Mouse (Mus musculus) heart, embryonic 16.5 days (tissue): Measurements from ENCODE around the gene Ppp1r12a. TPM values are rescaled to one million over a fixed set of nuclear protein-coding genes. Genes with fewer than 3 reads are reported as not detected.
A peak's percentile ranks its signal among the peaks of the same experiment; 100 is the strongest.

ENCODE experiments used
- ATAC-seq: fragments of 200-750 bp; cut with Nextera tagmentation; replicated peaks from 2 replicates; pipeline ENCODE4 v1.8.0; 2017; ENCODE audit warnings: moderate number of reproducible peaks; ENCODE audit not compliant: insufficient read depth, low FRiP score; ENCODE audit errors: extremely low read depth
- H3K27ac ChIP-seq: fragments of 300-500 bp; sonication (generic); 2 replicates; pipeline ENCODE4 v1.5.1; 2014; ENCODE audit warnings: mild to moderate bottlenecking, low read length, control low read depth, moderate library complexity
- H3K27me3 ChIP-seq: fragments of 300-500 bp; sonication (generic); 2 replicates; pipeline ENCODE4 v1.6.1; 2014; ENCODE audit warnings: low read length, mixed read lengths; ENCODE audit not compliant: control insufficient read depth, insufficient read depth
- H3K36me3 ChIP-seq: fragments of 300-500 bp; sonication (generic); 2 replicates; pipeline ENCODE4 v1.6.1; 2014; ENCODE audit not compliant: control insufficient read depth, insufficient read depth
- H3K4me1 ChIP-seq: fragments of 300-500 bp; sonication (generic); 2 replicates; pipeline ENCODE4 v1.6.1; 2014; ENCODE audit warnings: low read length, mixed read lengths; ENCODE audit not compliant: control insufficient read depth, insufficient read depth
- H3K4me2 ChIP-seq: fragments of 300-500 bp; sonication (generic); 2 replicates; pipeline ENCODE4 v1.6.1; 2014; ENCODE audit warnings: low read depth, mild to moderate bottlenecking, control low read depth, low read length
- H3K4me3 ChIP-seq: fragments of 300-500 bp; sonication (generic); 2 replicates; pipeline ENCODE4 v1.5.1; 2014; ENCODE audit warnings: mild to moderate bottlenecking, control low read depth, low read length
- H3K9ac ChIP-seq: fragments of 300-500 bp; sonication (generic); 2 replicates; pipeline ENCODE4 v1.6.1; 2014; ENCODE audit warnings: low read length, control low read depth
- H3K9me3 ChIP-seq: fragments of 300-500 bp; sonication (generic); replicated peaks from 2 replicates; pipeline ENCODE4 v1.6.1; 2016; ENCODE audit warnings: low read length; ENCODE audit not compliant: control insufficient read depth
- WGBS: fragments of 180-500 bp; shearing (Covaris S2); extraction: QIAGEN DNeasy Blood & Tissue Kit; methylation state at CpG from one replicate; pipeline ENCODE4 v1.1.7; 2014; 5-methylcytosine and 5-hydroxymethylcytosine counted together
- polyA plus RNA-seq: library from polyadenylated mRNA; unstranded; fragments of >200 nt; fragmentation: Nextera tagmentation; extraction: Ambion mirVana; gene quantifications from 2 replicates; pipeline ENCODE4 v1.2.1, GENCODE M21; 2015

The Ppp1r12a gene
- polyA plus RNA-seq, 1 experiment from 2014 or later, result 95.4 TPM

- no peaks in the 10 kb centered on the region for H3K9me3 ChIP-seq
- H3K27me3 ChIP-seq, result no peaks in the 10 kb centered on the region
- H3K27ac ChIP-seq, result no peak overlapping the region
- H3K9ac ChIP-seq, result no peak overlapping the region
- no peak overlapping the region for H3K4me3 ChIP-seq
- H3K4me2 ChIP-seq, result no peak overlapping the region
- no peaks in the 10 kb centered on the region for H3K36me3 ChIP-seq
- H3K4me1 ChIP-seq, result no peaks in the 10 kb centered on the region
- 85% methylated on average over 7 of the region's 7 CpGs for WGBS
- no peak for ATAC-seq
These were observed 134.5 kb downstream of the Ppp1r12a start for GRCm38 (mm10) chr10:108296446-108296845.

DNA sequence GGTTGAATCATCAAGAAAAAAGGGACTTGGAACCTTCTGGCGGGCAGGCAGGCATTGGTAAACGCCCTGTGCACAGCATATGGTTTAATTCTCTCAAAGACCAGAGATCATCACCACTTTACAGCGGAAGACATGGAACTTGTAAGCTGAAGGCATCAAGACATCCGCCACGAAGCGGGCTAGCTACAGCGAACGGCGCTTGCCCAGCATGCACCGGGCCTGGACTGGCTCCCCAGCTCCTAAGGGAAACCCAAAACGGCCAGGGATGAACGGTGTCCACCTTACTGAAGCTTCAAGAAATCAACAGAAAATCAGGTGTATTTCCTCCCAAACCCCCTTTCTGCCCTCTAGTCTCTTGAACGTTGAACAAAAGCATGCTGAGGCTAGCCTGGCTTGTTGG is 136.3 kb downstream of the Ppp1r12a start:
- Histone ChIP-seq H3K4me1 (no peaks in the 10 kb centered on the region), H3K9ac (no peak overlapping the region), H3K4me2 (no peak overlapping the region), H3K9me3 (no peaks in the 10 kb centered on the region), H3K27me3 (no peaks in the 10 kb centered on the region), H3K4me3 (no peak overlapping the region), H3K36me3 (no peaks in the 10 kb centered on the region), H3K27ac (no peak overlapping the region)
- no peak for ATAC-seq
- WGBS, result 93% methylated on average over 13 of the region's 13 CpGs

DNA sequence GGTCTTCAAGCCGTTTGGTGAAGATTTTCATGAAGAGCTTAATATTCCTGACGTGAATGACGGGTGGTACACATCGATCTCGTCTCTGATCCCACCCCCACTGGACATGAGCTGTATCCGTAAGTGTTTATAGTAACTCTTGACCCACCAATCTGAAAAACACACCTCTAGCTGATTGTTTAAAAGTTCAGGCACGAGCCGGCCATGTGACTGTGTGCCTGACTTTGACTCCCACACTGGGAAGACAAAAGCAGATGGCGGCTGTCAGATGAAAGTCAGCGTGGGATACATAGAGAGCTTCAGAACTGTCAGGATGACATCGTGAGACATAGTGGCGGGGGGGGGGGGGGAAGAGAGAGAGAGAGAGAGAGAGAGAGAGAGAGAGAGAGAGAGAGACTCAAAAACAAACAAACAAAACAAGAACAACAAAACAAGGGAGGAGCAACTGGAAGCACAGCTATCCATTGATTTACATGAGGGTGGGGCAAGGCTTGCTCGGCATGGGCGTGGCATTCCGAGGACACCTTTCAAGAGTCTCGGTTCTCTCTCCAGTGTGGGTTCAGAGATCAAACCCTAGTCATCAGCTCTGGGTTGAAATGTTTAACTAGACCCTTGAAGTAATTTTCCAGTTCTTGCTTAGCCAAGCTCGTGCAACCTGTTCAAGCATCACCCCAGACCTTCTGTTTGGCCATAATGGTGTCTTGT is 137.0 kb downstream of the Ppp1r12a start:
- Histone ChIP-seq H3K9ac (no peak overlapping the region), H3K4me2 (no peak overlapping the region), H3K27me3 (no peaks in the 10 kb centered on the region), H3K4me3 (no peak overlapping the region), H3K9me3 (no peaks in the 10 kb centered on the region), H3K27ac (no peak overlapping the region), H3K36me3 (no peaks in the 10 kb centered on the region), H3K4me1 (no peaks in the 10 kb centered on the region)
- no peak for ATAC-seq
- 74% methylated on average over 16 of the region's 17 CpGs for WGBS

- no peak overlapping the region for H3K4me2 ChIP-seq
- no peak overlapping the region for H3K9ac ChIP-seq
- H3K4me3 ChIP-seq, result no peak overlapping the region
- no peaks in the 10 kb centered on the region for H3K27me3 ChIP-seq
- H3K4me1 ChIP-seq, result no peaks in the 10 kb centered on the region
- no peak overlapping the region for H3K27ac ChIP-seq
- no peak for ATAC-seq
- no peaks in the 10 kb centered on the region for H3K36me3 ChIP-seq
- WGBS, result 73% methylated on average over 11 of the region's 11 CpGs
- no peaks in the 10 kb centered on the region for H3K9me3 ChIP-seq
These were observed 137.8 kb downstream of the Ppp1r12a start for GRCm38 (mm10) chr10:108299828-108300227.

DNA sequence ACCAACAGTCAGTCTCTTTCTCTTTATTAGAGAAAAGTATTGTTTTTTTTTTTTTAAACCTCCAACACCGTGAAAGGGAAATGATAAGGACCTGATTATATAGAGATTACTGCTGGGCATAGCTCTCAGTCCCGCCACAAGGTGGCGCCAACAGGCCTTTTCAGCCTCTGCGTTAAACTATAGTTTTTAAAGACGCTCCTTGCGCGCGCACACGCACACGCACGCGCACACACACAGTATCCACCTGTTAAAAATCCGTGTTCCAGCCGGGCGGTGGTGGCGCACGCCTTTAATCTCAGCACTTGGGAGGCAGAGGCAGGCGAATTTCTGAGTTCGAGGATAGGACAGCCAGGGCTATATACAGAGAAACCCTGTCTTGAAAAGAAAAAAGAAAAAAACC is 138.8 kb downstream of the Ppp1r12a start:
- Histone ChIP-seq H3K27ac (no peak overlapping the region), H3K27me3 (no peaks in the 10 kb centered on the region), H3K9ac (no peak overlapping the region), H3K4me1 (no peaks in the 10 kb centered on the region), H3K36me3 (no peaks in the 10 kb centered on the region), H3K4me3 (peak overlapping the region; percentile 30), H3K4me2 (peak overlapping the region; percentile 59), H3K9me3 (no peaks in the 10 kb centered on the region)
- 0 out of 2 replicates have a peak, but pooled peaks have one; percentile 18 for ATAC-seq
- 9% methylated on average over 19 of the region's 19 CpGs for WGBS

DNA sequence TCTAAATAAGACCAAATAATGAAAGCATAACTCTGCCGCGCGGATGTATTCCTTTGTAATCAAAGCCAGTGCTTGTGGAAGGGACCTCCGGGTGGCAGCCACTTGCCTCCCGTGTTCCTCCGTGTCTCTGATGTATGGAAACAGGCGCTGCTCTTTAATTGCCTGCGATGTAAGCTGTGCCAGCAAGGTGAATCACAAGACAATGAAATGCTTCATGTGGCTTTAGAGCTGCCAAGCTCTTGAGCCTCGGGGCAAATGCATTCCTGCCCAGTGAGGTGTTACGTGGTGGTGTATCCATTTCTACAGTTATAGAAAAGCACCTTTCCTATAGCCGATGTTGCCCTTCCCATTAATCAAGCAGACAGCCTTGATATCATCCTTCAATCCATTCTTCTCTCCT is 145.8 kb downstream of the Ppp1r12a start:
- H3K4me3 ChIP-seq, result no peak overlapping the region
- no peak overlapping the region for H3K9ac ChIP-seq
- H3K9me3 ChIP-seq, result no peaks in the 10 kb centered on the region
- no peaks in the 10 kb centered on the region for H3K36me3 ChIP-seq
- no peaks in the 10 kb centered on the region for H3K27me3 ChIP-seq
- no peak overlapping the region for H3K4me2 ChIP-seq
- 73% methylated on average over 11 of the region's 11 CpGs for WGBS
- H3K27ac ChIP-seq, result no peak overlapping the region
- no peaks in the 10 kb centered on the region for H3K4me1 ChIP-seq
- ATAC-seq, result no peak

GRCm38 (mm10) chr10:108310195-108310594 is 148.2 kb downstream of the Ppp1r12a start:
- WGBS, result 76% methylated on average over 5 of the region's 5 CpGs
- no peaks in the 10 kb centered on the region for H3K4me1 ChIP-seq
- no peak overlapping the region for H3K4me2 ChIP-seq
- no peaks in the 10 kb centered on the region for H3K9me3 ChIP-seq
- H3K4me3 ChIP-seq, result no peak overlapping the region
- no peaks in the 10 kb centered on the region for H3K27me3 ChIP-seq
- no peaks in the 10 kb centered on the region for H3K36me3 ChIP-seq
- no peak overlapping the region for H3K9ac ChIP-seq
- H3K27ac ChIP-seq, result no peak overlapping the region
- no peak for ATAC-seq

GRCm38 (mm10) chr10:108311396-108311795 is 149.4 kb downstream of the Ppp1r12a start:
- Histone ChIP-seq H3K9me3 (no peaks in the 10 kb centered on the region), H3K4me3 (no peak overlapping the region), H3K27me3 (no peaks in the 10 kb centered on the region), H3K9ac (no peak overlapping the region), H3K36me3 (no peaks in the 10 kb centered on the region), H3K27ac (no peak overlapping the region), H3K4me1 (no peaks in the 10 kb centered on the region), H3K4me2 (no peak overlapping the region)
- ATAC-seq, result no peak
- 86% methylated on average over 3 of the region's 3 CpGs for WGBS

DNA sequence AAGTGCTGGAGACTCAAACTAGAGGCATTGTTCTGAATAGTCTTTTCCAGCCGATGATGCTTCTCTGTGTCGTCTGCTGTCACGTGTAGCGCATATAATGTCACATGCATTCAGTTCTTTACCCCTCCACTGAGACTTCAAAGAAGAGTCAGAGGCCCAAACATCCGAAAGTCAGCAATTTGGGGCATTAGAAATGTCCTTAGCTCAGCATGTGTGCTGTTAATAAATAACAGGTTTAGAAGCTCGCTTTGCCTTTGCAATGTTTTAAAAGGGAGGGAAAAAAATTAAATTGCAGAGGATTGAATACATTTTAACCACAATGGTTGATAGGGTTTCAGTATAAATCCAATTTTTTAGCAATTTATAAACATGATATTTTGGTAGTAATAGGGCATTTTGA is 151.9 kb downstream of the Ppp1r12a start:
- 87% methylated on average over 6 of the region's 6 CpGs for WGBS
- ATAC-seq, result no peak

More for the DNA sequence above, 151.9 kb downstream of the Ppp1r12a start:
- no peak overlapping the region for H3K9ac ChIP-seq
- no peak overlapping the region for H3K4me3 ChIP-seq
- no peaks in the 10 kb centered on the region for H3K9me3 ChIP-seq
- no peaks in the 10 kb centered on the region for H3K27me3 ChIP-seq
- no peaks in the 10 kb centered on the region for H3K4me1 ChIP-seq
- H3K27ac ChIP-seq, result no peak overlapping the region
- H3K36me3 ChIP-seq, result no peaks in the 10 kb centered on the region
- H3K4me2 ChIP-seq, result no peak overlapping the region
